Comparison of ENCODE assay signal across 8 mouse cellular contexts in the genomic region with DNA sequence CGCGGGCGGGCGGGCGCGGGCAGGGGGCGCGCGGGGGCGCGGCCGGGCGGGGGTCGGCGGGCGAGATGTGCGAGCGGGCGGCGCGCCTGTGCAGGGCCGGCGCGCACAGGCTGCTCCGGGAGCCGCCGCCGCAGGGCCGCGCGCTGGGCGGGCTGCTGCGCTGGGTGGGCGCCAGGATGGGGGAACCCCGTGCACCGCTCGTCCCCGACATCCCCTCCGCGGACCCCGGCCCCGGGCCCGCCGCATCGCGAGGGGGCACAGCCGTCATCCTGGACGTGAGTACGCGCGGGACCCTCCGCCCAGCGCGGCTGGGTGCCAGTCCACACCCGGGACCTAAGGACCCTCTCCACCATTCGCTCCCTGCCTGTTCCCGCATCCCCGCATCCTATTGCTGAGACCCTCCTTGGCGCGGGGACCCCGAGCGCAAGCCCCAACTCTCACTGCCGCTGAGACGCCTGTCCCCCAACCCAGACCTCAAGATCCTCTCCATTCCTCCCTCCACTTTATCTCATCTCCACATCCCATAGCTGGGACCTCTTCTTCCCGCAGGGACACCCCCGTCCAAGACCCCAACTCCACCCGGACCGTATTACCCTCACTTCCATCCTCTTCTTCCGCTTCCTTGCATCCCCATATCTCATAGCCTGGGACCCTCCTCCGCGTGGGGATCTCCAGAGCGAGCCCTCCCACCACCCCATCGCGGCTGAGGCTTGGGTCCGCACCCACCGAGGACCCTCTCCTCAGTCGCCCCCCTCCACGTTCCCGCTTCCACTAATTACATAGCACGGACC. TPM values are rescaled to one million over a fixed set of nuclear protein-coding genes. Genes with fewer than 3 reads are reported as not detected.
A peak's percentile ranks its signal among the peaks of the same experiment; 100 is the strongest.
DNase-seq lines count a peak whose midpoint lies in the region; ATAC-seq and TF ChIP-seq lines count a peak whose summit lies in the region.

No protein-coding gene starts in this region.

- 1% methylated on average over 46 of the region's 80 CpGs for WGBS in liver, embryonic 15.5 days (ENCODE audit: insufficient replicate concordance)

- TF ChIP-seq CTCF in testis, adult 2 months (IDR thresholded peaks at IDR 0.05; ENCODE audit: control insufficient read depth, insufficient read depth, insufficient replicate concordance, low read depth, low read length), result no peak

- peak; percentile 51 for DNase-seq in gastrocnemius, postnatal 10 days
- no peak for DNase-seq in gastrocnemius, postnatal 4 days (ENCODE audit: low spot score in 2 of 2)
- DNase-seq in testis, postnatal 14 days (ENCODE audit: low spot score), result no peak
- no peak for DNase-seq in left cerebral cortex, adult 18-20 months (ENCODE audit: low spot score in 2 of 2)

- H3K4me3 ChIP-seq in testis, adult 2 months (ENCODE audit: control insufficient read depth, low read depth, low read length), result peak overlapping the region; percentile 19
- peak overlapping the region; percentile 42; the same call in 1 of the 2 replicates for H3K4me3 ChIP-seq in liver, embryonic 15.5 days (replicated peaks)

- ATAC-seq in liver, embryonic 15.5 days (ENCODE audit: insufficient read depth), result peak; percentile 8; the same call in 1 of the 2 replicates
- ATAC-seq in erythroid progenitor cell, adult 5-6 weeks (replicated peaks; ENCODE audit: low FRiP score, poor library complexity, severe bottlenecking), result no peak
- no peak for ATAC-seq in frontal cortex, adult (ENCODE audit: low TSS enrichment)

- peaks cover 7% of the 10 kb centered on the region for H3K4me1 ChIP-seq in testis, adult 2 months (ENCODE audit: control insufficient read depth, insufficient read depth, low read length)
- H3K4me1 ChIP-seq in liver, embryonic 15.5 days (replicated peaks), result peaks cover 7% of the 10 kb centered on the region; the same call in 1 of the 2 replicates

- H3K9ac ChIP-seq in liver, embryonic 15.5 days, result no peak overlapping the region

- no peaks in the 10 kb centered on the region for H3K27me3 ChIP-seq in testis, adult 2 months (ENCODE audit: control insufficient read depth, insufficient read depth, low read length)
- peaks cover 54% of the 10 kb centered on the region for H3K27me3 ChIP-seq in liver, embryonic 15.5 days

- no peaks in the 10 kb centered on the region for H3K36me3 ChIP-seq in testis, adult 2 months (ENCODE audit: control insufficient read depth, insufficient read depth, low read length)
- H3K36me3 ChIP-seq in liver, embryonic 15.5 days (replicated peaks), result peaks cover 24% of the 10 kb centered on the region

- H3K9me3 ChIP-seq in liver, embryonic 15.5 days (replicated peaks), result no peaks in the 10 kb centered on the region

- peak overlapping the region; percentile 60 for H3K4me2 ChIP-seq in liver, embryonic 15.5 days

- H3K27ac ChIP-seq in testis, adult 2 months (ENCODE audit: control insufficient read depth, insufficient read depth, low read depth, low read length), result no peak overlapping the region
- no peak overlapping the region for H3K27ac ChIP-seq in liver, embryonic 15.5 days (replicated peaks)

- TF ChIP-seq POLR2A in testis, adult 2 months (IDR thresholded peaks at IDR 0.05; ENCODE audit: control insufficient read depth, low read depth, low read length), result no peak

RNA-seq across cellular contexts. Expression of gene Necab2, which starts 0.7 kb away (rescaled TPM):
- under 1 TPM; 0.38 to 0.73 TPM for total RNA-seq in gastrocnemius, postnatal 10 days (2021)
- under 1 TPM; 0.59 to 0.78 TPM for total RNA-seq in gastrocnemius, postnatal 4 days (2021)
- 14.8 and 16.0 TPM in 2 replicates for polyA plus RNA-seq in testis, adult 2 months (2012; rRNA removed)
- polyA plus RNA-seq in liver, embryonic 15.5 days (2015; fragmentation: Nextera tagmentation; extraction: Ambion mirVana), result not detected in 2 replicates
- total RNA-seq in erythroid progenitor cell, adult 5-6 weeks (2015; ENCODE audit: low replicate concordance), result not detected in 2 replicates
- not detected in 2 replicates for total RNA-seq in erythroid progenitor cell, adult 5-6 weeks (2017; ENCODE audit: low replicate concordance)
- total RNA-seq in left cerebral cortex, adult 18-20 months (2021), result 10 to 100 TPM; 72.8 to 99.1 TPM

RNA-seq across cellular contexts. Expression of gene Osgin1, which starts 13.3 kb away (rescaled TPM):
- 1 to 10 TPM; 2.5 to 5.0 TPM for total RNA-seq in gastrocnemius, postnatal 10 days (2021)
- 1 to 10 TPM; 2.2 to 3.8 TPM for total RNA-seq in gastrocnemius, postnatal 4 days (2021)
- 437 and 440 TPM in 2 replicates for polyA plus RNA-seq in testis, adult 2 months (2012; rRNA removed)
- polyA plus RNA-seq in liver, embryonic 15.5 days (2015; fragmentation: Nextera tagmentation; extraction: Ambion mirVana), result 41.2 and 49.7 TPM in 2 replicates
- total RNA-seq in erythroid progenitor cell, adult 5-6 weeks (2015; ENCODE audit: low replicate concordance), result not detected in 2 replicates
- not detected in 2 replicates for total RNA-seq in erythroid progenitor cell, adult 5-6 weeks (2017; ENCODE audit: low replicate concordance)
- total RNA-seq in left cerebral cortex, adult 18-20 months (2021), result under 1 TPM; 0.45 to 0.72 TPM

RNA-seq across cellular contexts. Expression of gene Mlycd, which starts 52.5 kb away (rescaled TPM):
- total RNA-seq in gastrocnemius, postnatal 10 days (2021), result 10 to 100 TPM; 66.8 to 67.5 TPM
- 10 to 100 TPM; 66.5 to 68.1 TPM for total RNA-seq in gastrocnemius, postnatal 4 days (2021)
- polyA plus RNA-seq in testis, adult 2 months (2012; rRNA removed), result 5.3 and 5.4 TPM in 2 replicates
- polyA plus RNA-seq in liver, embryonic 15.5 days (2015; fragmentation: Nextera tagmentation; extraction: Ambion mirVana), result 11.5 and 12.4 TPM in 2 replicates
- 3.6 and 3.8 TPM in 2 replicates for total RNA-seq in erythroid progenitor cell, adult 5-6 weeks (2015; ENCODE audit: low replicate concordance)
- total RNA-seq in erythroid progenitor cell, adult 5-6 weeks (2017; ENCODE audit: low replicate concordance), result 0.64 and 1.6 TPM in 2 replicates
- total RNA-seq in left cerebral cortex, adult 18-20 months (2021), result 10 to 100 TPM; 27.1 to 28.1 TPM

RNA-seq across cellular contexts. Expression of gene Slc38a8, which starts 54.3 kb away (rescaled TPM):
- total RNA-seq in gastrocnemius, postnatal 10 days (2021), result not detected
- total RNA-seq in gastrocnemius, postnatal 4 days (2021), result not detected
- 1.3 and 1.4 TPM in 2 replicates for polyA plus RNA-seq in testis, adult 2 months (2012; rRNA removed)
- polyA plus RNA-seq in liver, embryonic 15.5 days (2015; fragmentation: Nextera tagmentation; extraction: Ambion mirVana), result not detected in 2 replicates
- total RNA-seq in erythroid progenitor cell, adult 5-6 weeks (2015; ENCODE audit: low replicate concordance), result not detected in 2 replicates
- not detected in 2 replicates for total RNA-seq in erythroid progenitor cell, adult 5-6 weeks (2017; ENCODE audit: low replicate concordance)
- total RNA-seq in left cerebral cortex, adult 18-20 months (2021), result under 1 TPM; 0.26 to 0.93 TPM

Comparison
In these comparisons a context has a peak if more than half of its experiments do, and no peak if none do; other contexts are left out.
1. RNA of gene Necab2, which starts 0.7 kb away (total RNA-seq): 72.8 to 99.1 TPM in left cerebral cortex, adult 18-20 months; 0.59 to 0.78 TPM in gastrocnemius, postnatal 4 days, 0.38 to 0.73 TPM in gastrocnemius, postnatal 10 days and not detected in erythroid progenitor cell, adult 5-6 weeks; every median in the first group is over 10 times any median in the second.
2. RNA of gene Mlycd, which starts 52.5 kb away (total RNA-seq): 66.5 to 68.1 TPM in gastrocnemius, postnatal 4 days, 66.8 to 67.5 TPM in gastrocnemius, postnatal 10 days and 27.1 to 28.1 TPM in left cerebral cortex, adult 18-20 months; 0.64 to 3.8 TPM in erythroid progenitor cell, adult 5-6 weeks; every median in the first group is over 4 times any median in the second.